Mouse (Mus musculus) layer of hippocampus, postnatal 14 days (tissue): ENCODE data around the gene Calm3. TPM values are rescaled to one million over a fixed set of nuclear protein-coding genes. Genes with fewer than 3 reads are reported as not detected.

Experiments used
- DNase-seq, 2 experiments: peaks; one replicate each; pipeline ENCODE4 v3.0.0; 2021 to 2022; ENCODE audit warnings: low spot score in 2 of 2, mixed read lengths in 1 of 2
- total RNA-seq, 2 experiments: library from RNA; stranded (reverse); gene quantifications; 2 replicates each; pipeline ENCODE4 v1.2.3; 2021

Calm3 gene
- total RNA-seq, 2 experiments from 2014 or later = 2,318 to 2,416 TPM

DNA sequence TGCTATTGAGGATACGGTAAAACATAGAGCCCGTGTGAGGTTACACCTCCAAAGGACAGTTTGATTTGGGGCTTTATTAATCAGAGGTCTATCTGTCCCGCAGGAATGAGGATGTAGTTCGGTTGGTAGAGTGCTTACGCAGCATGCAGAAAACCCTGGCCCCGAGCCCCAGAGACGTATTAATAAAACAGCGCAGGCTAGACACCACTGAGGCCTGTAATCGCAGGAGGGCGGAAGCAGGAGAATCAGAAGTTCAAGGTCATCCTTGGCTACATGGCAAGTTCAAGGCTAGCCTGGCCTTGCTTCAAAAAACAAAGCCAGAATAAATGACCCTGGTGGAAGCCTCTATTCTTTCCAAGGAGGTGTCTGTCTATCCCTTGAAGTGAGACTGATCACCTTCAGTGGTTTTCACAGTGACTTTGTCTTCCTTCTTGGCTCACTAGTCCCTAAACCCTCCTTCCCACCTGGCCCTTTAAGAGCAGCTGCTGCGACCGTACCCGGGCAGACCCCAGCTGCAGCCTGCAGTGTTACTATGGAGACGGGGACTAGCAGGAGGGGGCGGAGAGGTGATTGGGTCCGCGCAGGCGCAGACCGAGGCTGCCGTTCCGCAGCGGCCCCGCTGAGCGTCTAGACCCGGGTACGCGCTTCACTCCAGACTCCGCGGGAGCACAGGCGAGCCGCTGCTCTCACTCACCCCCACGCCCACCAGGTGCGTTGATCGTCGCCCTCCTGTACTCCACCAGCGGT lies 20.3 kb upstream of the Calm3 start, which contains the start of gene Pnmal2:
TSS of gene Pnmal2 (plus strand) at position 622 of the 747 bp plus-strand sequence.
- peak; percentile 88 to 94 for DNase-seq

DNA sequence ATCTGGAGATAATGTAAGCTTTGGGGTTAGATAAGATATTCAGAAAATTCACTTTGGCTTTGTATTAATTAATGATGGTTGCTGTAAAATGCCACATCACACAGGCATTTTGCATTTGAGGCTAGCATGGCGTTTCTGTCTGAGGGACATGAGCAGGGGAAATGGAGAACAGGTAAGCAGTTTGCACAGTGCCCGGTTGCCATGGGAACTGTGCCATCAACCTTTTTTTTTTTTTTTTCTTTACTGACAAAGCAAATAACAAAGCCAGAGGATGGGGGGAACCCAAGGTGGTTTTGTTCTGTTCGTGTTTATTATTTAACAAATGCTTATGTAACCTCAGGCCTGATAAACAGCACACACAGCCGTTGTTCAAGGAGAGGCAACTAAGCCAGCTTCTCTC lies 18.9 kb upstream of the Calm3 start:
- no peak for DNase-seq

DNA sequence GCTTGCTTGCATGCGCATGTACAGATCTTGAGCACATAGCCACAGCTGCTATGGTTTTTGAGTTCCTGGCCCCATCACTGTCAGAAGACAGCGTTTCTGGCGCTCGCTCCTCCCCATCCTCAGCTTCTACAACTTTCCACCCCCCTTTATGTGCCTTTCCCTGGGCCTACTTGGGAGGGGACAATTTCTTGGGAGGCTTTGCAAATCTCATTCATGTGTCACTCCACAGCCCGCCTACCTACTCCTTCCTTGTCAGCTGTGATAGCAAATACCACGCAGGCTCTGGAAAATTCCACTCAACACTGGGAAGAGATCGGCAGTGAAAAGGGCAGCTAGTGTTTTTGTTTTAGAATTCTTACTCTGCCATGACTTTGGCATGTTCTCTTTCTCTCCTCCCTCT lies 16.4 kb upstream of the Calm3 start:
- peak in 1 of 2 experiments; percentile 71 for DNase-seq

GRCm38 (mm10) chr7:16938117-16938791 lies 14.3 kb upstream of the Calm3 start:
- peak in 1 of 2 experiments; percentile 85 for DNase-seq

- DNase-seq = no peak
Observed at GRCm38 (mm10) chr7:16937312-16937711, 13.4 kb upstream of the Calm3 start.

DNA sequence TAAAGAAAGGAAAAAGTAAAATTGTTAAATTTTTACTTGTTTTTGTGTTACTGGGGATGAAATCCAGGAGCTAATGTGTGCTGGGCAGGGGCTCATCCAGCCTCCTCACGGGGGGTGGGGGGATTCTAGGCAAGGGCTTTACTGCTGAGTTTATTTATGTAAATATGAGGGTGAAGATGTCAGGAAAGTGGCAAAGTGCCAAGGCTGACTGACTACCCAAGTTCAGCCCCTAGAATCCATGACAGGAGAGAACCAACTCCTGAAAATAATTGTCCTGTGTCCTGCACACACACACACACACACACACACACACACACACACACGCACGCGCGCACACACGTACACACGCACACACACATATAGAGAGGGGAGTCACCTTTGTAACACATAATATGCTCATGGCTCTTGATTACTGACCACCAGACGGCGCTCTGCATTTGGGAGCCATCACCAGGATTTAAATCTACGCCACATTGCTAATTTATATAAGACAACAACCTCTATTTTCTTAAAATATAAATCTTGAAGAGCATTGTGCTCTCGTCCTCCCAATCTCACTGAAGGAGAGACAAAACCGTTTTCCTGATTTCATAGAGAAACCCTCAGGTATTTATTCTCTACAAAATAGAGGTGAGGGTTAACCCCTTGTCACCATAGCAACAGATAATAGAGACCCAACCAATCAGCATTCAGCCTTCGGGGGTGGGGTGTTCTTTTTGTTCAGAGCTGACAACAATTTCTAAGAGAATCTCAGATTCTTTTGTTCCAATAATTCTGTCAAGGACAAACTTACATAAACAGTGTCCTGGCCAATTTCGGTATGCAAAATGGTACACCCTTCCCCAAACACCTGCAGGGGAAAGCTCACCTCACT lies 9.0 kb upstream of the Calm3 start:
- DNase-seq = peak in 1 of 2 experiments; percentile 82

- peak; percentile 90 to 95 for DNase-seq
Observed at GRCm38 (mm10) chr7:16931968-16932627, 8.2 kb upstream of the Calm3 start.

DNA sequence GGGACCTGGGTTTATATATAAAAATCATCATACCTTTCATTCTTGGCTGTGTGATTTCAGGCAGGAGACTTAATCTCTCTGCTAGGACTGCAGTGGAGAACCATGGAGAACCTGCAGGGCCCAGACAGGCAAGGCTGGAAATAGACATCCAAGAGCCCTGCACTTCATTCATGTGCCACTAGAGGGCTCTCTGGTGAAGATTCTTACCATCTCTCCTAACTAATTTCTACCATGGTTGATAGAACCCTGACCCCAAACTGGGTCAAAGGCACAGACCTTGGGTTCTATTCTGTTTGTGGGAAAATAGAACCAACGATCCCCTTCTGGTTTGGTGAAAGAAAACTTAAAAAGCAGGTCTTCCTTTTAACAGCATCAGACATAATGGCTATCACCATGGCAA lies 6.9 kb upstream of the Calm3 start:
- peak in 1 of 2 experiments; percentile 87 for DNase-seq

DNA sequence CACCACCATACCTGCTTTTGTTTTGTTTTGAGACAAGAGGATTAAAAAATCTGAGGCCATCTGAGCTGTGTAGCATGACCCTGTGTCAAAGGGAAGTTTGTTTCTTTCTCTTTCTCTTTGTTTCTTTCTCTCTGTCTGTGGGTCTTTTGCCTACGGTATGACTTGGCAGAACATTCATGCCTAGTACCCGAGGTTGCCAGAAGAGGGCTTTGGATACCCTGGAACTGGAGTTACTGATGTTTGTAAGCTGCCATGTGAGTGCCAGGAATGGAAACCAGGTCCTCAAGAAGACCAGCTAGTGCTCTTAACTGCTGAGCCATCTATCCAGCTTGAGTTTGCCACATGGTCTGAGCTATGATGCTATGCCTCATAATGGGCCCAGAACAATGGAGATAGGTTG lies 4.4 kb upstream of the Calm3 start:
- no peak for DNase-seq

- DNase-seq = peak in 1 of 2 experiments; percentile 65
Observed at GRCm38 (mm10) chr7:16923283-16924036, 454 bp downstream of the Calm3 start.

- no peak for DNase-seq
Observed at GRCm38 (mm10) chr7:16922360-16922973, 1.4 kb downstream of the Calm3 start.

DNA sequence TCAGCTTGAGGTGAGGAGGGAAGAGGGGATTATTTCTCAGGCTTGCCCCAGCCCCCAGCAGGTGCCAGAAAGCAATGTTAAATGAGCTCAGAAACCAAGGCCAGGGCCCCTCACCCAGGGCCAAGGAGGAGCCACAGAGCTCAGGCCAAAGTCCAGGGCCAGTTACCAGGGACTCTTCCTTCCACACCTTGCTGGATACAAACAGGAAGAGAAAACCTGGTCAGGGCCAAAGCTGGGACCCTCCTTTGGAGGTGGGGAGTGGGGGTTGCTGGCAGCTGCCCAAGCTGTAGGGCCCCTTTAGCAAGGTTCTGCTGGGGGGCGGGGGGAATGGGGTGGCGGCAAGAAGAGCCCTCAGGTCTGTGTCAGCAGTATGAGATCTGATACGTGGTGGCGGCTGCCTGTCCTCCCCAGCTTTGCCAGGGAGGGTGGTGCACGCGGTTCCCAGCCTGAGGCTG lies 2.0 kb downstream of the Calm3 start:
- DNase-seq = no peak

- DNase-seq = no peak
Observed at GRCm38 (mm10) chr7:16920818-16921791, 2.8 kb downstream of the Calm3 start.

GRCm38 (mm10) chr7:16920150-16920579 lies 3.7 kb downstream of the Calm3 start:
- no peak for DNase-seq

DNA sequence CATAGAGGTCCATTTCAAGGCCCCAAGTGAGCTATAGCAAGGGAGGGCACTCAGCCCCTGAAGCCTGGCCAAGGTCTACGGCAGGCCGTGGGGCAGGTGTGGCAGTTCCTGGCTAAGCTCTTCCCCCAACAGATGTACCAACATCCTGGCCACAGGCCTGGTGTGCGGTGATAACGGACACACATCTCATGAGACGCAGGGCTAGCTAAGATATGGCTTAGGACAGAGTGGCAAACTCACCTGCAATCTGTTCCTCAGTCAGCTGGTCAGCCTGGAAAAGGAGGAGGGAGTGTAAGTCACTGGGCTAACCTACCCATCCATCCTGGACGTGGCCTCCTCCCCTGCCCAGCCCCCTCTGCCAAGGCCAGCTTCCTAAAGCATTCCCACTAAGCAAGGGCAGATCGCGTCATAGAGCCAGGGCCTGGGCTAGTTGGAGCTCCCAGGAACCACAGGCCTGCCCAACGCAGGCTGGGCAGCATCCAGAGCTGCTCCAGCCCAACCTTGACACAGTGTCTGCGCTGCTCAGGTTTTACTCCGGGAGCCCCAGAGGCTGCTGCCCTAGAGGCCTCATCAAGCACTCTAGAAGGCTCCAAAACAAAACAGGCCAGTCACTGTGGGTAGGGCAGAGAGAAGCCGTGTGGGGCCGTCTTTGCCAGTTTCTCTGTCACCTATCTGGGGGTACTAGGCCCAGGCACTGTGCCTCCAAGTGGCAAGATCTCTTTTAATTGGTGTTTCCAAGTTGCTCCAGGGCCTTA lies 4.3 kb downstream of the Calm3 start:
- no peak for DNase-seq

DNA sequence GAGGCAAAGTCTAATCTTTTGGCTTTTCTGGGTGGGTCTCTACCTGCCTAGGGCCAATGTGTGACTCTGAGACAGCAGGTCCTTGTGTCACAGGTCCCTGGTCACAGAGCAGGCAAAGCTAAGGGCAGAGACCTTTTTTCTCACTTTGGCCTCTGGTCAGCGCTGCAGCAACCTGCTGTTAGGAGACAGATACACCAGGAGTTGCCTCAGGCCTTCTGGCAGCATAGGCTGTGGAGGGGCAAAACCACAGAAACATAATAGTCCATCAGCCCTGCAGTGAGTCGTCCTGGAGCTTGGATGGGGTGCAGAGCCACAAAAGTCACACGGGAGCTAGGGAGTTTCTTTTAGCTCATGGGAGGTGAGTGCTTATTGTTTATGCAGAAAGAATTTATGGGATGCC lies 5.2 kb downstream of the Calm3 start:
- peak in 1 of 2 experiments; percentile 19 for DNase-seq

- DNase-seq = peak in 1 of 2 experiments; percentile 61
Observed at GRCm38 (mm10) chr7:16918014-16918413, 5.9 kb downstream of the Calm3 start.

DNA sequence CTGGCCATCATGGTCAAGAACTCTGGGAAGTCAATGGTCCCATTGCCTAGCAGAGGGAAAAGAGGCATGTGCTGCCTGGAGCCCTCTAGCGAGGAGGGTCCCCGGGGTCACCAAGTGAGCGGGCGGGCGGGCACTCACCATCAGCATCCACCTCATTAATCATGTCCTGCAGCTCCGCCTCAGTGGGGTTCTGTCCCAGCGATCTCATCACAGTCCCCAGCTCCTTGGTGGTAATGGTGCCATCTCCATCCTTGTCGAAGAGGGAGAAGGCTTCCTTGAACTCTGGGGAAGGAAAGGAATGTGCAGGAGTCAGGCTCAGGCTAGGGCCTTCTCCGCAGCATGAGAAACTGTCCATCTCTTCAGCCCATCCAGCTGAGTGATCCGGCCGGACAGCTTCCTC lies 6.5 kb downstream of the Calm3 start:
- no peak for DNase-seq
